Mouse (Mus musculus): ENCODE results near the gene Slc39a1.

DNA sequence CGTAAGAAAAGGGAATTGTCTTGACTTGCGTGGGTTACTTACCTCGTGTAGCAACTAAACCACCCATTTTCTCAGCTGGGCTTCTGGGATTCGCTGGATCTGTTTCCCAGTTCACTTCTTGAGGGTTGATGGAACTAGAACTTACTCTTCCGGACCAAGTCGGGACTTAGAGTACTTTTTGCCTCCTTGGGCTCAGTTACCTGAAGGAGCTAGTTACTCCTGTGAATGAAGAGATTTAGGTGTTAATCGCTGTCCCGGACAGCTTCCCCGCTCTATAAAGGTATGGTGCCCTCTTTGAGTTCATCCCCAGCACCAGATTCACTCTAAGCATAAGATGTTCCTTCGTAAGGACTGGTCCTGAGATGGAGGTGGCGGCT, 46.1 kb downstream of the Slc39a1 start:
- TF ChIP-seq CTCF (conservative IDR thresholded peaks at IDR 0.05; ENCODE audit: low read length) (no peak), NANOG (IDR thresholded peaks at IDR 0.05; ENCODE audit: borderline replicate concordance, low read length) (no peak), POU5F1 (IDR thresholded peaks at IDR 0.05; ENCODE audit: borderline replicate concordance, low read length) (no peak)

All from E14TG2a.4 (cell line).